Mouse (Mus musculus) kidney, postnatal 0 days (tissue): ENCODE measurements around the gene Sowaha. TPM values are rescaled to one million over a fixed set of nuclear protein-coding genes. Genes with fewer than 3 reads are reported as not detected.

ENCODE experiments used
- ATAC-seq: fragments of 200-750 bp; cut with Nextera tagmentation; replicated peaks from 2 replicates; pipeline ENCODE4 v1.8.0; 2017; ENCODE audit warnings: low read depth, moderate number of reproducible peaks, moderate TSS enrichment, moderate library complexity; ENCODE audit not compliant: low FRiP score
- DNase-seq: peaks from one replicate; pipeline ENCODE4 v3.0.0-alpha.2; 2016; ENCODE audit warnings: low spot score
- H3K27ac ChIP-seq: fragments of 300-500 bp; sonication (generic); 2 replicates; pipeline ENCODE4 v1.5.1; 2014; ENCODE audit warnings: mild to moderate bottlenecking
- H3K27me3 ChIP-seq: fragments of 300-500 bp; sonication (generic); 2 replicates; pipeline ENCODE4 v1.6.1; 2014; ENCODE audit warnings: low read length, mixed read lengths; ENCODE audit not compliant: insufficient read depth
- H3K36me3 ChIP-seq: fragments of 300-500 bp; sonication (generic); 2 replicates; pipeline ENCODE4 v1.6.1; 2014; ENCODE audit warnings: low read length, mixed read lengths; ENCODE audit not compliant: insufficient read depth
- H3K4me1 ChIP-seq: fragments of 300-500 bp; sonication (generic); replicated peaks from 2 replicates; pipeline ENCODE4 v1.6.1; 2014; ENCODE audit warnings: antibody characterized with exemption, low read length, mixed read lengths; ENCODE audit not compliant: insufficient read depth
- H3K4me2 ChIP-seq: fragments of 300-500 bp; sonication (generic); 2 replicates; pipeline ENCODE4 v1.6.1; 2014; ENCODE audit warnings: mild to moderate bottlenecking, low read length, moderate library complexity, mixed read lengths
- H3K4me3 ChIP-seq: fragments of 300-500 bp; sonication (generic); replicated peaks from 2 replicates; pipeline ENCODE4 v1.5.1; 2014; ENCODE audit warnings: low read depth, low read length
- H3K9ac ChIP-seq: fragments of 300-500 bp; sonication (generic); 2 replicates; pipeline ENCODE4 v1.6.1; 2014; ENCODE audit warnings: low read depth, low read length
- H3K9me3 ChIP-seq: fragments of 300-500 bp; sonication (generic); replicated peaks from 2 replicates; pipeline ENCODE4 v1.6.1; 2016; ENCODE audit warnings: low read length, inconsistent platforms, mixed read lengths
- CTCF ChIP-seq: IDR thresholded peaks from 2 replicates; pipeline ENCODE4 v1.5.1; 2016; ENCODE audit warnings: antibody characterized with exemption, low read depth, mild to moderate bottlenecking, moderate library complexity
- WGBS: fragments of 180-500 bp; shearing (Covaris S2); extraction: QIAGEN DNeasy Blood & Tissue Kit; methylation state at CpG from one replicate; pipeline ENCODE4 v1.1.7; 2014; 5-methylcytosine and 5-hydroxymethylcytosine counted together
- polyA plus RNA-seq: library from polyadenylated mRNA; unstranded; fragments of >200 nt; fragmentation: Nextera tagmentation; extraction: Ambion mirVana; gene quantifications from 2 replicates; pipeline ENCODE4 v1.2.1, GENCODE M21; 2015

Gene Sowaha
- polyA plus RNA-seq, 1 experiment from 2014 or later: 0.39 TPM

DNA sequence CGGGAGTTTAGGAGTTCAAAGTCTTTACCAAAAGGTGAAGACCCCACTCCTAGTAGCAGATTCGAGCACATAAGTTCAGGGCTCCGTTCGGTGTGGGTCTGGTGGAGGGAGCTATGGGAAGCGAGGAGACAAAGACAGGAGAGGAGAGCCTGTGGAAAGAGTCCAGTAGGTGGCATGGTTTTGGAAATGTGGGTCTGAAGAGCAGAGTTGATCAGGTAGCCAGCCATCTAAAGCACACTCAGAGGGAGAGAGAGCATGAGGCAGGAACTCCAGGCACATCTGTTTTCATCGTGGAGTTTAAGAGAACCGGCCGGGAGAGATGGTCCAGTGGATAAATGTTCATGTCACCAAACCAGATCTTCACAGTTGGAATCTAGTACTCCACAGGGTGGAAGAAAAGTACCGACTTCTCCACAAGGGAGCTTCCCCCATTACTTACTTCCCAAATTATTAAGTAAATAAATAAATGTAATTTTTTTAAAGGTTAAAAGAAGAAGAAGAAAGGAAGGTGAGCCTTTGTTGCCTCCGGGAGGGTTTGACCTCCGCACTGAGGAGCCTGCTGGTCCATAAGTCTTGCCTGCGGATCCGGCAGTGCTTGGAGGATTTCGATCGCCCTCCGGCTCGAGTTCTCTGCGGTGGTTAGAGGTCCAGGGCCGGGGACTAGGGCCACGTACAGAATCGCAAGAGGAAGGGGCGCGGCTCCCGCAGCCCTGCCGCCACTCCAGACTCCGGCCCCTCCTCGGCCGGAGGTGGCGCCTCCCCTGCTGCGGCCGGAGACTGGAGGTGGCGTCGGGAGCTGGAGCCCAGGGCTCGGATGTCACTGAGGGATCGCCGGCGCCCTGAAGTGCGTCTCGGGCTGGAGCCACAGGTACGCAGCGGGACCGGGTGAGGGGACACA, 23.4 kb downstream of the Sowaha start, which contains the start of the genes Gm10447 and Shroom1:
Gene Gm10447 (minus strand): TSS at position 637 of the 898 bp plus-strand sequence.
Gene Shroom1 (plus strand): TSS at position 732 of the 898 bp plus-strand sequence.
- no peaks in the 10 kb centered on the region for H3K36me3 ChIP-seq
- H3K4me3 ChIP-seq: peak within 1 kb of the TSS; percentile 49
- H3K27me3 ChIP-seq: no peaks in the 10 kb centered on the region
- H3K4me1 ChIP-seq: no peaks in the 10 kb centered on the region; the same call in 1 of the 2 replicates
- no peak within 1 kb of the TSS for H3K27ac ChIP-seq
- peak within 1 kb of the TSS; percentile 91 for H3K4me2 ChIP-seq
- no peaks in the 10 kb centered on the region for H3K9me3 ChIP-seq
- 2% methylated on average over 42 of the region's 42 CpGs for WGBS
- H3K9ac ChIP-seq: peak within 1 kb of the TSS; percentile 62
- ATAC-seq (peak; percentile 85), DNase-seq (peak; percentile 81)
- TF ChIP-seq CTCF: peak; percentile 64

DNA sequence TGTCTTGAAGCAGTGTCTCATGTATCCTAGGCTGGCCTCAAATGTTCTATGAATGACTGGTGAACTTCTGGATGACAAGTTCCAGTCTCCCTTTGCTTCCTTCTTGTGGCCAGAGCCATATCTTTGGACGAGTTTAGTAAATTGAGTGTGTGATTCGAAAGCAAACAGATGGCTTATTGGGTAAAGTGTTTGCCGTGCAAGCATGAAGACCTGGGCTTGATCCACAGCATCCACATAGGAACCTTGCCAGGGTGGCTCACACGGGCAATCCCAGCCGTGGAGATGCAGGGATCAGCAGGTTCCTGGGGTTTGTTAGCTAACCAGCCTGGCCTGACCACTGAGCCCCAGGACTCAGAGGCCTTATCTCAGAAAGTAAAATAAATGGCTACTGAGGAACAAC, 27.0 kb downstream of the Sowaha start:
- Histone ChIP-seq H3K4me3 (no peak overlapping the region), H3K4me2 (no peak overlapping the region), H3K27ac (no peak overlapping the region), H3K9ac (no peak overlapping the region), H3K36me3 (no peaks in the 10 kb centered on the region), H3K9me3 (no peaks in the 10 kb centered on the region), H3K27me3 (no peaks in the 10 kb centered on the region), H3K4me1 (no peaks in the 10 kb centered on the region; the same call in 1 of the 2 replicates)
- no peak for DNase-seq
- WGBS: 88% methylated on average over 5 of the region's 5 CpGs
- no peak for ATAC-seq
- TF ChIP-seq CTCF: no peak

- DNase-seq (no peak), ATAC-seq (no peak)
- TF ChIP-seq CTCF: no peak
- WGBS: 94% methylated on average over 9 of the region's 9 CpGs
- no peak overlapping the region for H3K4me2 ChIP-seq
- no peak overlapping the region for H3K9ac ChIP-seq
- no peaks in the 10 kb centered on the region for H3K9me3 ChIP-seq
- no peaks in the 10 kb centered on the region for H3K36me3 ChIP-seq
- no peak overlapping the region for H3K27ac ChIP-seq
- H3K27me3 ChIP-seq: no peaks in the 10 kb centered on the region
- H3K4me3 ChIP-seq: no peak overlapping the region
- no peaks in the 10 kb centered on the region; the same call in 1 of the 2 replicates for H3K4me1 ChIP-seq
Measured at GRCm38 (mm10) chr11:53452396-53452795, 27.7 kb downstream of the Sowaha start.

DNA sequence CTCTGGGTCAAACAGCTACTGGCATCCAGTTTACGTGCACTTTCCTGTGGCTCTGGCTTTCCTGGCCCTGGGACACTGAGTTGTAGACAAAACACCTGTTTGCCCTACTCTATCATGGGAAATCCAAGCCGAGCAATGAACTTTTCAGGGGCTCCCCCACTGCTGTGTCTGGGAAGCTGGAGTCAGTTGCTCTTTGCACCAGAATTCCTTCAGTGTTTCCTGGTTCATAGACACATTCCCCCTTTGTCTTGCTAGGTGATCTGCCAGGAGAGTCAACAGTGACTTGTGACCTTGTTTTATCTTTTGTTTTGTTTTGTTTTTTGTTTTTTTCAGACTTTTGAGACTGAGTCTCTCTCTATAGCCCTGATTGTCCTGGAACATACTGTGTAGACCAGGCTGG, 28.7 kb downstream of the Sowaha start:
- Histone ChIP-seq H3K27me3 (no peaks in the 10 kb centered on the region), H3K9me3 (no peaks in the 10 kb centered on the region), H3K27ac (no peak overlapping the region), H3K4me2 (no peak overlapping the region), H3K4me3 (no peak overlapping the region), H3K4me1 (no peaks in the 10 kb centered on the region), H3K9ac (no peak overlapping the region), H3K36me3 (no peaks in the 10 kb centered on the region)
- ATAC-seq (no peak), DNase-seq (no peak)
- no peak for TF ChIP-seq CTCF
- WGBS: 40% methylated on average over 2 of the region's 2 CpGs

DNA sequence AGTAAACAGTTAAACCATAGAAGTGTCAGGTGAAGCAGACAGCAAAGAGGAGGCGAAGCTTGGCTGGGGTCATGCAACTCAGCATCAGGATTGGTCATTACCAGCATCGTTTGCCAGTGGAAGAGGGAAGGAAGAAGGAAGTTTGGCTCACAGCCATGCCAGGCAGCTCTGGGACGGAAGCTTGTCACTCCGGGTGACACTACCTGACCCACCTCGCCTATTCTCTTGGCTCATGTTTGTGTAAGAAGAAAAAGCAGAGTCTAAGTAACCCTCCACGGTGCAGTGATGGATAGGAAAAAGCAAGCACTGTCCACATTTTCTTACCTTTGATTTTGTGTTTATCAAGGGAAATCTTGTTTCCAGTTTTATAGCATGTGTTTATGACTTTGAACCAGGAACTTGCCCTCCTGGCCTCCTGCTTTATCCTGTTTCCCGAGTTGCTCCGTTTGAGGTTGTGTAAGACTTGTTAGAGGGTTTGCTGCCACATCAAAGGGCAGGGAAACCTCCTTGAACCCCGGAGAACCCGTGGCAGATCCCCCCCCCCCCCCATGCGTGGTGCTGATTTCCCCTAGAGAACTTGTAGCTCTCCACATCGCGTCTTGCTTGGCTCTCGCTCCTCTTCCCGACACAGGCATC, 29.9 kb downstream of the Sowaha start:
- Histone ChIP-seq H3K27me3 (no peaks in the 10 kb centered on the region), H3K4me2 (no peak overlapping the region), H3K4me3 (no peak overlapping the region), H3K4me1 (no peaks in the 10 kb centered on the region), H3K9ac (no peak overlapping the region), H3K27ac (no peak overlapping the region), H3K9me3 (no peaks in the 10 kb centered on the region), H3K36me3 (no peaks in the 10 kb centered on the region)
- TF ChIP-seq CTCF: no peak
- DNase-seq (no peak), ATAC-seq (no peak)
- 21% methylated on average over 15 of the region's 15 CpGs for WGBS

GRCm38 (mm10) chr11:53448529-53448928, 31.5 kb downstream of the Sowaha start:
- Histone ChIP-seq H3K27me3 (no peaks in the 10 kb centered on the region), H3K9ac (no peak overlapping the region), H3K4me3 (no peak overlapping the region), H3K4me1 (no peaks in the 10 kb centered on the region), H3K36me3 (no peaks in the 10 kb centered on the region), H3K9me3 (no peaks in the 10 kb centered on the region), H3K27ac (no peak overlapping the region), H3K4me2 (no peak overlapping the region)
- DNase-seq (no peak), ATAC-seq (no peak)
- 76% methylated on average over 1 of the region's 1 CpGs for WGBS
- no peak for TF ChIP-seq CTCF
